ENCODE assay signal across 12 mouse cellular contexts in genomic region chr3:153282123-153282765, GRCm38 (mm10).
DNase-seq lines count a peak whose midpoint lies in the region; ATAC-seq lines count a peak whose summit lies in the region.
"Had no signal": no experiment of that assay in that cellular context is flagged by ENCODE, and none has a peak within 500 bp of the region (broad histone marks: within the 10 kb centered on the region; RNA-seq: fewer than 3 reads in every experiment).

No protein-coding gene starts in this region.

- ATAC-seq in embryonic facial prominence, embryonic 14.5 days (ENCODE audit: low read depth), result no peak
- ATAC-seq in midbrain, embryonic 13.5 days, result peak; percentile 27; the same call in 1 of the 2 replicates
- no peak for ATAC-seq in midbrain, embryonic 11.5 days (ENCODE audit: low FRiP score)

- no peak overlapping the region for H3K4me3 ChIP-seq in embryonic facial prominence, embryonic 14.5 days (ENCODE audit: low read depth, low read length)
- no peak overlapping the region for H3K4me3 ChIP-seq in embryonic facial prominence, embryonic 10.5 days
- H3K4me3 ChIP-seq in midbrain, embryonic 13.5 days (replicated peaks), result no peak overlapping the region
- H3K4me3 ChIP-seq in midbrain, embryonic 11.5 days (ENCODE audit: low read depth, low read length), result no peak overlapping the region

- H3K4me1 ChIP-seq in embryonic facial prominence, embryonic 14.5 days (ENCODE audit: control insufficient read depth, insufficient read depth, low read length), result peaks cover 15% of the 10 kb centered on the region
- H3K4me1 ChIP-seq in embryonic facial prominence, embryonic 10.5 days, result peaks cover 19% of the 10 kb centered on the region
- peaks cover 37% of the 10 kb centered on the region for H3K4me1 ChIP-seq in midbrain, embryonic 13.5 days (replicated peaks)
- H3K4me1 ChIP-seq in midbrain, embryonic 11.5 days (ENCODE audit: control insufficient read depth, insufficient read depth, low read length), result peaks cover 11% of the 10 kb centered on the region

- no peak overlapping the region for H3K4me2 ChIP-seq in embryonic facial prominence, embryonic 14.5 days (ENCODE audit: low read depth, low read length)
- H3K4me2 ChIP-seq in midbrain, embryonic 13.5 days (replicated peaks), result no peak overlapping the region
- no peak overlapping the region for H3K4me2 ChIP-seq in midbrain, embryonic 11.5 days

- H3K27me3 ChIP-seq in embryonic facial prominence, embryonic 14.5 days (replicated peaks; ENCODE audit: control insufficient read depth, insufficient read depth, low read length), result no peaks in the 10 kb centered on the region
- 0 out of 2 replicates have a peak, but pooled peaks cover 5% of the 10 kb centered on the region for H3K27me3 ChIP-seq in embryonic facial prominence, embryonic 10.5 days (replicated peaks; ENCODE audit: low read depth, poor library complexity, severe bottlenecking)
- peaks cover 11% of the 10 kb centered on the region for H3K27me3 ChIP-seq in midbrain, embryonic 13.5 days
- H3K27me3 ChIP-seq in midbrain, embryonic 11.5 days (ENCODE audit: control insufficient read depth, insufficient read depth, low read length), result no peaks in the 10 kb centered on the region

- H3K27ac ChIP-seq in embryonic facial prominence, embryonic 14.5 days (replicated peaks; ENCODE audit: low read depth, low read length), result no peak overlapping the region
- H3K27ac ChIP-seq in embryonic facial prominence, embryonic 10.5 days (replicated peaks), result no peak overlapping the region
- peak overlapping the region; percentile 60; the same call in 1 of the 2 replicates for H3K27ac ChIP-seq in midbrain, embryonic 13.5 days
- H3K27ac ChIP-seq in midbrain, embryonic 11.5 days (ENCODE audit: low read depth, low read length), result no peak overlapping the region
- H3K27ac ChIP-seq: liver, embryonic 14.5 days had no signal

- no peak overlapping the region for H3K9ac ChIP-seq in embryonic facial prominence, embryonic 14.5 days (ENCODE audit: low read depth, low read length)
- H3K9ac ChIP-seq in midbrain, embryonic 13.5 days (replicated peaks), result no peak overlapping the region
- H3K9ac ChIP-seq in midbrain, embryonic 11.5 days (ENCODE audit: low read length), result no peak overlapping the region
- H3K9ac ChIP-seq: liver, embryonic 14.5 days had no signal

- H3K9me3 ChIP-seq in embryonic facial prominence, embryonic 14.5 days (ENCODE audit: control insufficient read depth, low read length), result no peaks in the 10 kb centered on the region
- H3K9me3 ChIP-seq in embryonic facial prominence, embryonic 10.5 days, result no peaks in the 10 kb centered on the region
- H3K9me3 ChIP-seq in midbrain, embryonic 13.5 days, result no peaks in the 10 kb centered on the region
- no peaks in the 10 kb centered on the region for H3K9me3 ChIP-seq in midbrain, embryonic 11.5 days (ENCODE audit: control insufficient read depth, low read length)

- intact Hi-C loops in heart, postnatal 36 days (cut with DNase I), result no loop called here

- WGBS in embryonic facial prominence, embryonic 14.5 days, result 59% methylated on average over 16 of the region's 16 CpGs
- WGBS in embryonic facial prominence, embryonic 10.5 days, result 86% methylated on average over 16 of the region's 16 CpGs
- WGBS in midbrain, embryonic 13.5 days, result 65% methylated on average over 16 of the region's 16 CpGs
- 83% methylated on average over 16 of the region's 16 CpGs for WGBS in midbrain, embryonic 11.5 days

- H3K36me3 ChIP-seq in embryonic facial prominence, embryonic 14.5 days (ENCODE audit: control insufficient read depth, insufficient read depth, low read length), result no peaks in the 10 kb centered on the region
- no peaks in the 10 kb centered on the region for H3K36me3 ChIP-seq in embryonic facial prominence, embryonic 10.5 days (replicated peaks)
- H3K36me3 ChIP-seq in midbrain, embryonic 13.5 days, result no peaks in the 10 kb centered on the region
- no peaks in the 10 kb centered on the region for H3K36me3 ChIP-seq in midbrain, embryonic 11.5 days (ENCODE audit: control insufficient read depth, insufficient read depth, low read length)

- DNase-seq in embryonic facial prominence, embryonic 14.5 days (ENCODE audit: low spot score), result peak; percentile 29
- DNase-seq in embryonic facial prominence, embryonic 10.5 days (ENCODE audit: low spot score), result no peak
- no peak for DNase-seq in midbrain, embryonic 11.5 days (ENCODE audit: low spot score, missing footprints)
- peak; percentile 56 to 59 for DNase-seq in cerebellum, postnatal 14 days
- DNase-seq in lung, postnatal 10 days, result peak; percentile 31
- no peak for DNase-seq in heart, adult 8-10 months (ENCODE audit: low spot score)
- DNase-seq in heart, postnatal 36 days, result no peak
- DNase-seq: adrenal gland, postnatal 25 days; kidney, postnatal 10 days; thymus, postnatal 36 days had no signal

Comparison
In these comparisons a context has a peak if more than half of its experiments do, and no peak if none do; other contexts are left out.
1. DNase-seq: peak in embryonic facial prominence, embryonic 14.5 days (single experiment), cerebellum, postnatal 14 days (2 of 2) and lung, postnatal 10 days (single experiment); none in embryonic facial prominence, embryonic 10.5 days (single experiment), midbrain, embryonic 11.5 days (single experiment), heart, adult 8-10 months (single experiment) and heart, postnatal 36 days (0 of 2).